Comparison of ENCODE assay signal across 15 mouse cellular contexts in the genomic region with DNA sequence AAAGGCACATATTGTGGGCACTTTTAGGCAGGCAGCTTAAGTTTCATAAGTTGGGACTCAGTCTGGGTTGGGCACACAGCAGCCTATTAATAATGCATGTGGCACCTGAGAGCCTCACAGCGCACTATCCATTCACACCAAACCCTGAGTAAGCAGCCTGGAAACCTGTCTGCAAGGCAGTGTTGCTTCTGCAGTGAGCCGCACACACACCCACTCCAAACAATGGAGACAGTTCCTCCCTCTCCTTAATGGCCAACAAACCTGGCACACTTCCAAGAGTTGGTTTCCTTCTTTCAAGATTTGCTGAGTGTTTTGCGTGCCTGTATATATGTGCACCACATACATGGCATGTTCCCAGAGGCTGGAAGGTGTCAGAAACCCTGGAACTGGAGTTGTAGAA. TPM values are rescaled to one million over a fixed set of nuclear protein-coding genes. Genes with fewer than 3 reads are reported as not detected.
A peak's percentile ranks its signal among the peaks of the same experiment; 100 is the strongest.
DNase-seq lines count a peak whose midpoint lies in the region; ATAC-seq and TF ChIP-seq lines count a peak whose summit lies in the region.
"Had no signal": no experiment of that assay in that cellular context is flagged by ENCODE, and none has a peak within 500 bp of the region (broad histone marks: within the 10 kb centered on the region; RNA-seq: fewer than 3 reads in every experiment).

No protein-coding gene starts in this region.

- H3K4me2 ChIP-seq in forebrain, embryonic 11.5 days (ENCODE audit: low read depth, low read length, severe bottlenecking) = no peak overlapping the region
- no peak overlapping the region for H3K4me2 ChIP-seq in forebrain, embryonic 16.5 days (ENCODE audit: low read length)
- no peak overlapping the region for H3K4me2 ChIP-seq in kidney, embryonic 16.5 days (replicated peaks; ENCODE audit: low read depth, low read length)
- H3K4me2 ChIP-seq in stomach, postnatal 0 days (replicated peaks; ENCODE audit: low read depth) = no peak overlapping the region
- H3K4me2 ChIP-seq: limb, embryonic 13.5 days; midbrain, embryonic 15.5 days had no signal

- no peaks in the 10 kb centered on the region for H3K9me3 ChIP-seq in forebrain, embryonic 11.5 days (ENCODE audit: control insufficient read depth, low read length)
- H3K9me3 ChIP-seq in forebrain, embryonic 16.5 days (ENCODE audit: control insufficient read depth, low read length) = no peaks in the 10 kb centered on the region
- H3K9me3 ChIP-seq in kidney, embryonic 16.5 days (ENCODE audit: low read length) = peaks cover 4% of the 10 kb centered on the region; the same call in 1 of the 2 replicates
- no peaks in the 10 kb centered on the region for H3K9me3 ChIP-seq in stomach, postnatal 0 days (ENCODE audit: control insufficient read depth, low read length)
- H3K9me3 ChIP-seq: forebrain, embryonic 10.5 days; limb, embryonic 13.5 days; midbrain, embryonic 15.5 days had no signal

- peaks cover under 1% of the 10 kb centered on the region; the same call in 1 of the 2 replicates for H3K36me3 ChIP-seq in forebrain, embryonic 11.5 days (ENCODE audit: control insufficient read depth, insufficient read depth, low read length)
- H3K36me3 ChIP-seq in forebrain, embryonic 16.5 days (ENCODE audit: control insufficient read depth, insufficient read depth) = peaks cover 6% of the 10 kb centered on the region
- no peaks in the 10 kb centered on the region for H3K36me3 ChIP-seq in kidney, adult 2 months (ENCODE audit: control insufficient read depth, insufficient read depth, low read length)
- peaks cover 7% of the 10 kb centered on the region for H3K36me3 ChIP-seq in kidney, embryonic 16.5 days (ENCODE audit: insufficient read depth, low read length)
- H3K36me3 ChIP-seq in stomach, postnatal 0 days (ENCODE audit: control insufficient read depth, insufficient read depth, low read length) = no peaks in the 10 kb centered on the region

- 0 out of 2 replicates have a peak, but pooled peaks have one; percentile 27 for ATAC-seq in forebrain, embryonic 11.5 days (replicated peaks; ENCODE audit: low FRiP score)
- no peak; the same call in 1 of the 2 replicates for ATAC-seq in forebrain, embryonic 16.5 days
- ATAC-seq in kidney, embryonic 16.5 days (ENCODE audit: low FRiP score, low TSS enrichment) = no peak
- ATAC-seq in stomach, postnatal 0 days (ENCODE audit: low FRiP score, low TSS enrichment) = peak; percentile 71
- ATAC-seq: activated CD4-positive, CD25-positive, alpha-beta regulatory T cell, adult 4 months; midbrain, embryonic 15.5 days had no signal

- no peak for TF ChIP-seq EP300 in stomach, postnatal 0 days (optimal IDR thresholded peaks at IDR 0.05)

- H3K27ac ChIP-seq in forebrain, embryonic 11.5 days (ENCODE audit: low read depth, low read length) = no peak overlapping the region
- no peak overlapping the region for H3K27ac ChIP-seq in forebrain, embryonic 16.5 days (ENCODE audit: low read length)
- H3K27ac ChIP-seq in kidney, adult 2 months (ENCODE audit: insufficient read depth, low read depth, low read length) = no peak overlapping the region
- H3K27ac ChIP-seq in kidney, embryonic 16.5 days (ENCODE audit: low read length) = no peak overlapping the region
- H3K27ac ChIP-seq in stomach, postnatal 0 days (replicated peaks) = no peak overlapping the region
- H3K27ac ChIP-seq: forebrain, embryonic 10.5 days; kidney, postnatal 0 days; limb, embryonic 13.5 days; midbrain, embryonic 15.5 days had no signal

- no peak for DNase-seq in forebrain, embryonic 11.5 days (ENCODE audit: low spot score)
- peak; percentile 39 for DNase-seq in kidney, adult 2 months
- DNase-seq in retina, postnatal 1 day = peak; percentile 34
- no peak for DNase-seq in retina, embryonic 14.5 days (ENCODE audit: low spot score)
- peak; percentile 49 for DNase-seq in stomach, postnatal 0 days (ENCODE audit: low spot score)
- no peak for DNase-seq in embryo, embryonic 10 days (ENCODE audit: low spot score)
- DNase-seq: cerebellum, adult 2 months; thymus, adult 2 months had no signal

- no peaks in the 10 kb centered on the region for H3K27me3 ChIP-seq in forebrain, embryonic 11.5 days (ENCODE audit: control insufficient read depth, insufficient read depth, low read length)
- H3K27me3 ChIP-seq in forebrain, embryonic 16.5 days (replicated peaks; ENCODE audit: control insufficient read depth, insufficient read depth, low read length) = no peaks in the 10 kb centered on the region
- no peaks in the 10 kb centered on the region for H3K27me3 ChIP-seq in kidney, adult 2 months (replicated peaks; ENCODE audit: control insufficient read depth, insufficient read depth, low read length)
- no peaks in the 10 kb centered on the region for H3K27me3 ChIP-seq in kidney, embryonic 16.5 days (ENCODE audit: insufficient read depth, low read length)
- H3K27me3 ChIP-seq in stomach, postnatal 0 days (ENCODE audit: control insufficient read depth, insufficient read depth, low read length) = no peaks in the 10 kb centered on the region
- H3K27me3 ChIP-seq: limb, embryonic 13.5 days; midbrain, embryonic 15.5 days had no signal

- 84% methylated on average over 3 of the region's 3 CpGs for WGBS in forebrain, embryonic 11.5 days
- WGBS in forebrain, embryonic 16.5 days = 41% methylated on average over 3 of the region's 3 CpGs
- 69% methylated on average over 3 of the region's 3 CpGs for WGBS in kidney, adult 2 months
- 63% methylated on average over 3 of the region's 3 CpGs for WGBS in kidney, embryonic 16.5 days
- 33% methylated on average over 3 of the region's 3 CpGs for WGBS in stomach, postnatal 0 days

- no peak overlapping the region for H3K9ac ChIP-seq in forebrain, embryonic 11.5 days (ENCODE audit: low read length)
- H3K9ac ChIP-seq in forebrain, embryonic 16.5 days (replicated peaks; ENCODE audit: low read depth, low read length) = no peak overlapping the region
- no peak overlapping the region for H3K9ac ChIP-seq in kidney, embryonic 16.5 days (replicated peaks; ENCODE audit: low read length)
- no peak overlapping the region for H3K9ac ChIP-seq in stomach, postnatal 0 days (ENCODE audit: low read length)
- H3K9ac ChIP-seq: limb, embryonic 13.5 days; midbrain, embryonic 15.5 days had no signal

- TF ChIP-seq CTCF in kidney, adult 2 months (conservative IDR thresholded peaks at IDR 0.05; ENCODE audit: insufficient read depth, insufficient read length, low read depth, low read length) = no peak
- TF ChIP-seq CTCF in stomach, postnatal 0 days (IDR thresholded peaks at IDR 0.05; ENCODE audit: low read depth) = no peak

- TF ChIP-seq POLR2A in kidney, adult 2 months (IDR thresholded peaks at IDR 0.05; ENCODE audit: low read depth, low read length) = no peak

- no peaks in the 10 kb centered on the region for H3K4me1 ChIP-seq in forebrain, embryonic 11.5 days (replicated peaks; ENCODE audit: control insufficient read depth, insufficient read depth, low read length)
- no peaks in the 10 kb centered on the region for H3K4me1 ChIP-seq in forebrain, embryonic 16.5 days (replicated peaks; ENCODE audit: control insufficient read depth, insufficient read depth, low read length)
- no peaks in the 10 kb centered on the region for H3K4me1 ChIP-seq in kidney, adult 2 months (ENCODE audit: control insufficient read depth, insufficient read depth, low read length)
- H3K4me1 ChIP-seq in kidney, embryonic 16.5 days (ENCODE audit: insufficient read depth, low read length) = no peaks in the 10 kb centered on the region
- H3K4me1 ChIP-seq in stomach, postnatal 0 days (replicated peaks; ENCODE audit: control insufficient read depth, insufficient read depth) = no peaks in the 10 kb centered on the region
- H3K4me1 ChIP-seq: forebrain, embryonic 10.5 days; limb, embryonic 13.5 days; midbrain, embryonic 15.5 days had no signal

- H3K4me3 ChIP-seq in forebrain, embryonic 11.5 days (ENCODE audit: low read depth, low read length) = no peak overlapping the region
- H3K4me3 ChIP-seq in forebrain, embryonic 16.5 days (replicated peaks; ENCODE audit: low read length) = no peak overlapping the region
- H3K4me3 ChIP-seq in kidney, adult 2 months (ENCODE audit: insufficient read depth, low read depth, low read length) = no peak overlapping the region
- no peak overlapping the region for H3K4me3 ChIP-seq in kidney, embryonic 16.5 days (ENCODE audit: low read length)
- H3K4me3 ChIP-seq in stomach, postnatal 0 days (ENCODE audit: low read depth, low read length) = no peak overlapping the region
- H3K4me3 ChIP-seq: forebrain, embryonic 10.5 days; limb, embryonic 13.5 days; midbrain, embryonic 15.5 days had no signal

RNA-seq across cellular contexts. Expression of gene Psat1, which starts 3.1 kb away (rescaled TPM):
- polyA plus RNA-seq in forebrain, embryonic 11.5 days (2014; fragmentation: Nextera tagmentation; extraction: Ambion mirVana) = 137 and 142 TPM in 2 replicates
- polyA plus RNA-seq in forebrain, embryonic 16.5 days (2015; fragmentation: Nextera tagmentation; extraction: Ambion mirVana) = 102 and 103 TPM in 2 replicates
- 21.0 and 28.5 TPM in 2 replicates for polyA plus RNA-seq in kidney, adult 2 months (2012; rRNA removed)
- polyA plus RNA-seq in kidney, embryonic 16.5 days (2015; fragmentation: Nextera tagmentation; extraction: Ambion mirVana) = 86.9 and 88.6 TPM in 2 replicates
- polyA plus RNA-seq in stomach, postnatal 0 days (2015; fragmentation: Nextera tagmentation; extraction: Ambion mirVana) = 63.2 and 67.9 TPM in 2 replicates

RNA-seq across cellular contexts. Expression of gene Cep78, which starts 34.6 kb away (rescaled TPM):
- 68.7 TPM in 2 replicates for polyA plus RNA-seq in forebrain, embryonic 11.5 days (2014; fragmentation: Nextera tagmentation; extraction: Ambion mirVana)
- polyA plus RNA-seq in forebrain, embryonic 16.5 days (2015; fragmentation: Nextera tagmentation; extraction: Ambion mirVana) = 33.2 and 36.5 TPM in 2 replicates
- 1.5 and 1.6 TPM in 2 replicates for polyA plus RNA-seq in kidney, adult 2 months (2012; rRNA removed)
- polyA plus RNA-seq in kidney, embryonic 16.5 days (2015; fragmentation: Nextera tagmentation; extraction: Ambion mirVana) = 25.4 and 27.4 TPM in 2 replicates
- 9.0 TPM in 2 replicates for polyA plus RNA-seq in stomach, postnatal 0 days (2015; fragmentation: Nextera tagmentation; extraction: Ambion mirVana)

Comparison
In these comparisons a context has a peak if more than half of its experiments do, and no peak if none do; other contexts are left out.
1. ATAC-seq: peak in forebrain, embryonic 11.5 days (single experiment) and stomach, postnatal 0 days (single experiment); none in forebrain, embryonic 16.5 days (single experiment) and kidney, embryonic 16.5 days (single experiment).
2. DNase-seq: peak in kidney, adult 2 months (single experiment), retina, postnatal 1 day (single experiment) and stomach, postnatal 0 days (single experiment); none in forebrain, embryonic 11.5 days (single experiment), retina, embryonic 14.5 days (single experiment) and embryo, embryonic 10 days (single experiment).